Mouse (Mus musculus) liver, embryonic 15.5 days (tissue): ENCODE measurements around the gene Mpig6b. TPM values are rescaled to one million over a fixed set of nuclear protein-coding genes. Genes with fewer than 3 reads are reported as not detected.

ENCODE experiments used
- ATAC-seq: fragments of 200-750 bp; cut with Nextera tagmentation; 2 replicates; pipeline ENCODE4 v1.8.0; 2017; ENCODE audit warnings: moderate number of reproducible peaks, mild to moderate bottlenecking, moderate library complexity; ENCODE audit not compliant: insufficient read depth
- H3K27ac ChIP-seq: fragments of 300-500 bp; sonication (generic); replicated peaks from 2 replicates; pipeline ENCODE4 v1.5.1; 2015; ENCODE audit warnings: mild to moderate bottlenecking, inconsistent platforms
- H3K27me3 ChIP-seq: fragments of 300-500 bp; sonication (generic); 2 replicates; pipeline ENCODE4 v1.6.1; 2015; ENCODE audit warnings: mild to moderate bottlenecking, inconsistent platforms
- H3K36me3 ChIP-seq: fragments of 300-500 bp; sonication (generic); replicated peaks from 2 replicates; pipeline ENCODE4 v1.6.1; 2015; ENCODE audit warnings: moderate library complexity, mild to moderate bottlenecking, inconsistent platforms
- H3K4me1 ChIP-seq: fragments of 300-500 bp; sonication (generic); replicated peaks from 2 replicates; pipeline ENCODE4 v1.6.1; 2015; ENCODE audit warnings: inconsistent platforms
- H3K4me2 ChIP-seq: fragments of 300-500 bp; sonication (generic); 2 replicates; pipeline ENCODE4 v1.6.1; 2015; ENCODE audit warnings: moderate library complexity, mild to moderate bottlenecking, inconsistent platforms
- H3K4me3 ChIP-seq: fragments of 300-500 bp; sonication (generic); replicated peaks from 2 replicates; pipeline ENCODE4 v1.5.1; 2015; ENCODE audit warnings: mild to moderate bottlenecking, inconsistent platforms
- H3K9ac ChIP-seq: fragments of 300-500 bp; sonication (generic); 2 replicates; pipeline ENCODE4 v1.6.1; 2015; ENCODE audit warnings: moderate library complexity, mild to moderate bottlenecking, inconsistent platforms
- H3K9me3 ChIP-seq: fragments of 300-500 bp; sonication (generic); replicated peaks from 2 replicates; pipeline ENCODE4 v1.6.1; 2016; ENCODE audit warnings: inconsistent platforms
- WGBS: fragments of 180-500 bp; shearing (Covaris S2); methylation state at CpG from one replicate; pipeline ENCODE4 v1.1.7; 2015; ENCODE audit warnings: mixed read lengths; ENCODE audit not compliant: insufficient replicate concordance; 5-methylcytosine and 5-hydroxymethylcytosine counted together
- polyA plus RNA-seq: library from polyadenylated mRNA; unstranded; fragments of >200 nt; fragmentation: Nextera tagmentation; extraction: Ambion mirVana; gene quantifications from 2 replicates; pipeline ENCODE4 v1.2.1, GENCODE M21; 2015

Mpig6b gene
- 3.2 and 4.4 TPM in 2 replicates for polyA plus RNA-seq

DNA sequence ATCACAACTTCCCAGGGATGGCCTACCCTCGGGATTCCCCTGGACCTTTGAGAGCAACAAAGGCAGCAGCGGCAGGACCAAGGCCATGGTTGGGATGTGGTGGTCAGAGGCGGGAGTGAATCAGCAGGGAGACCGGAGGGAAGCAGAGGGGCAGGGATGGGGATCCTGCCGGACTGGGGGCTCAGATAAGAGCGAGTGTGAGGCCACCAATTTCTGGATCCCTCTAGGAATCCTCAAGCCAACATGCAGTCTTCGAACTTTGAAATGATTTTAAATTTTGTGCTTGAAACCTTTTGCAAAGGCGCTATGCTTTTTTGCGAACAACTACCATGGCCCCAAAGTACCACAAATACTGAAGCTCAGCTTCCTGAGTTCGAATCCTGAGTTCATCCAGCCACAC is at the start of gene Mpig6b:
Mpig6b (minus strand) TSS at position 101 of the 400 bp plus-strand sequence.
- peaks cover 35% of the 10 kb centered on the region for H3K4me1 ChIP-seq
- peak within 1 kb of the TSS; percentile 37 for H3K4me3 ChIP-seq
- ATAC-seq = no peak
- H3K27ac ChIP-seq = no peak within 1 kb of the TSS
- peaks cover 82% of the 10 kb centered on the region for H3K27me3 ChIP-seq
- peak within 1 kb of the TSS; percentile 71 for H3K4me2 ChIP-seq
- no peaks in the 10 kb centered on the region for H3K36me3 ChIP-seq
- 34% methylated on average over 10 of the region's 10 CpGs for WGBS
- H3K9ac ChIP-seq = no peak within 1 kb of the TSS; the same call in 1 of the 2 replicates
- H3K9me3 ChIP-seq = no peaks in the 10 kb centered on the region

DNA sequence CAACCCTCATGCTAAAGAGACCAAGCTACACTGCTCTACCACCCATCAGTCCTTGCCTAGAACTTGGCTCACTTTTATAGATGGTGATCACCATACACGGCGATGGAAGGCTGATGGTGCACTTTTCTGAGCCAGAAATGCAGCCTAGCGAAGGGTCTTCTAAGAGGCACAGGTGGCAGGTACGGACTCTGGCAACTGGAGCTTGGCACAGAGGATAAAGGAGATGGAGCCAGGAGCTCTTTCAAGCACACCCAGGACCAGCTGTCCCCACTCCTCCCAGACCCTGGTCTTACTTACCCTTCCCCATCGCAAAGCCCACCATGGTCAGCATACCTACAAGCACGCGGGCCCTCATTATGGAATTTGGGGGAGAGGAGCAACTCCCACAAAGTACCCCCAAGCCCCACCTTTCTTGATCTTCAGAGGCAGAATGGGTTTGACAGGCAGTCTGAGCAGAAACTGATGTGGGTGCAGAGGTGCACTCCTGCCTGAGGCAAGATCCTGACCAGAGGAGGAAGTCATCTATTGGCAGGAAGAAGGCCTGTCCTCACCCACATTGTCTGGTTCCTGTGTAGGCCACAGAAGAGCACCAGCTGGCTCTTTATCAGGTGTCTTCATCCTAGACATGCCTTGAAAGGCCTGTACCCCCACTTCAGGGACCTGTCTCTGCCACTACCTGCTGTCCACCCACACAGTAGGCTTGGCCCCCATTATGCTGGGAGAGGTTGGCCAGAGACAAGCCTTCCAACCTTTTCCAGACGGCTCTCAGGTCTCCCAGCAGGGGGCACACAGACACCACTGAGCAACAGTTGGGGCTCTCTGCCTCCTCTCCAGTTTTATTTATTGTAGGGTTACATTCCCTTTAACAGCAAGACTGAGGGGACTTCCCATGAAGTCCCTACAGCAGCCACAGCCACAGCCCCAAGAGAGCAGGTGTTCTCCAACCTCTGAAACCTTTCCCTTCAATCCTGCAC is 49.3 kb upstream of the Mpig6b start, which contains the start of gene Ly6g5b:
Ly6g5b (minus strand) TSS at position 383 of the 974 bp plus-strand sequence.
- WGBS = 70% methylated on average over 8 of the region's 8 CpGs
- Histone ChIP-seq H3K4me3 (no peak within 1 kb of the TSS), H3K4me2 (no peak within 1 kb of the TSS), H3K9me3 (no peaks in the 10 kb centered on the region), H3K9ac (no peak within 1 kb of the TSS), H3K36me3 (peaks cover 59% of the 10 kb centered on the region), H3K4me1 (peaks cover 11% of the 10 kb centered on the region), H3K27me3 (0 out of 2 replicates have a peak, but pooled peaks cover 4% of the 10 kb centered on the region), H3K27ac (0 out of 2 replicates have a peak within 1 kb of the TSS, but pooled peaks have one; percentile 1)
- ATAC-seq = no peak

DNA sequence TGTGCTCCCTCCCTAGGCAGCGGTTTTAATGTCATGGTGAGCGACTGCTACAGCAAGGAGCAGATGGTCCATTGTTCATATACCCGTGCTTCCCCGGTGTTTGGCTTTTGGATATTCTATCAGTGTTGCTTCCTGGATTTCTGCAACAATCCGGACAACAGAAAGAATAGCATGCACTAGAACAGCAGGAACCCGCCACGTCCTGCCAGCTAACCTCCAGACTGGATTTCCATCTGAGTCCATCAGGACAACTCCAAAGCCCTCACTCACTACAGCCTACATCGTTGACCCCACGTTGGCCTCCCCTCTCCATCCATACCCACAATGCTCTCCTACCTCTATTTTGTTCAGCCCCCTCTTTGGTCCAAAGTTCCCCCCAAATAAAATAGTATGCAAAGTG is 45.8 kb upstream of the Mpig6b start:
- 65% methylated on average over 9 of the region's 9 CpGs for WGBS

DNA sequence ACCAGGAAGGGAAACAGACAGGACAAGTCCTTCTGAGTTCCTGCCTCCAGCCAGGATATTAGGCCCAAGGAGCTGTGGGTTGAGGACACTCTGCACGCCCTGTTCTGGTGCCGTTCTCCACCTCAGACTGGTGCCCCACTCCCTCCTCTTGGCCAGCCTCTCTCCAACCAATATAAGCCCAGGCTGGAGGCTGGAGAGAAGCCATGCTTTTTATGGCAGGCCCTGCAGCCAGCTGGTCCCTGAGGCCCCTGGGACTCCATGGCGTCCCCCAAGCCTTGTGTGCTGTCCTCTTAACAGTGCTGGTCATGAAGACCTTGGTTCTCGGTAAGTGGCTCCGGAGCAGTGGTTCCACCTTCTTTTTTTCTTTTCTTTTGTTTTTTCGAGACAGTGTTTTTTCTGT is 42.1 kb upstream of the Mpig6b start, which contains the start of gene Ly6g5c:
Ly6g5c (plus strand) TSS at position 183 of the 400 bp plus-strand sequence.
- Histone ChIP-seq H3K4me3 (no peak within 1 kb of the TSS), H3K4me1 (peaks cover 33% of the 10 kb centered on the region), H3K4me2 (no peak within 1 kb of the TSS), H3K36me3 (peaks cover 4% of the 10 kb centered on the region; the same call in 1 of the 2 replicates), H3K9me3 (no peaks in the 10 kb centered on the region), H3K27ac (no peak within 1 kb of the TSS), H3K9ac (no peak within 1 kb of the TSS), H3K27me3 (0 out of 2 replicates have a peak, but pooled peaks cover 4% of the 10 kb centered on the region)
- ATAC-seq = no peak
- 77% methylated on average over 6 of the region's 6 CpGs for WGBS

More for the DNA sequence above, 45.8 kb upstream of the Mpig6b start:
- Histone ChIP-seq H3K4me2 (no peak overlapping the region), H3K27ac (no peak overlapping the region), H3K27me3 (0 out of 2 replicates have a peak, but pooled peaks cover 4% of the 10 kb centered on the region), H3K4me1 (peaks cover 3% of the 10 kb centered on the region; the same call in 1 of the 2 replicates), H3K36me3 (peaks cover 28% of the 10 kb centered on the region), H3K9ac (no peak overlapping the region), H3K9me3 (no peaks in the 10 kb centered on the region), H3K4me3 (no peak overlapping the region)
- no peak for ATAC-seq

DNA sequence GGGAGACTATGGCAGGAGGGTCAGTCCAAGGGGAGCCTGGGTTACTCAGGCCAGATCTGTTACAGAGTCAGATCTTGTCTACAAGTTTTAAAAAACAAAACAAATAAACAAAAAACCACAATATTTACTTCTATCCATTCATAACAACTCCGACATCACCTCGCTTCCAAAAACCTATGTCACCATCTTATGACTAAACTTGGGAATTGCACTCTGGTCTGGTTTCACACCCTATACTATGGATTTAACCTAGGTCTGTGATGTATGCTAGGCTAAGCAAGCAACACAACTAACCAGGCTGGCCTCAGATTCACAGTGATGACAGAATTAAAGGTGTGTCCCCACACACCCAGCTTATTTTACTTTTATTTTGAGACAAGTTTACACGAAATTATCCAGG is 40.5 kb upstream of the Mpig6b start:
- Histone ChIP-seq H3K4me3 (no peak overlapping the region), H3K36me3 (peaks cover 20% of the 10 kb centered on the region), H3K4me2 (no peak overlapping the region), H3K27me3 (0 out of 2 replicates have a peak, but pooled peaks cover 4% of the 10 kb centered on the region), H3K4me1 (peaks cover 47% of the 10 kb centered on the region), H3K9ac (no peak overlapping the region), H3K9me3 (no peaks in the 10 kb centered on the region), H3K27ac (no peak overlapping the region)
- no peak for ATAC-seq
- 56% methylated on average over 3 of the region's 3 CpGs for WGBS

DNA sequence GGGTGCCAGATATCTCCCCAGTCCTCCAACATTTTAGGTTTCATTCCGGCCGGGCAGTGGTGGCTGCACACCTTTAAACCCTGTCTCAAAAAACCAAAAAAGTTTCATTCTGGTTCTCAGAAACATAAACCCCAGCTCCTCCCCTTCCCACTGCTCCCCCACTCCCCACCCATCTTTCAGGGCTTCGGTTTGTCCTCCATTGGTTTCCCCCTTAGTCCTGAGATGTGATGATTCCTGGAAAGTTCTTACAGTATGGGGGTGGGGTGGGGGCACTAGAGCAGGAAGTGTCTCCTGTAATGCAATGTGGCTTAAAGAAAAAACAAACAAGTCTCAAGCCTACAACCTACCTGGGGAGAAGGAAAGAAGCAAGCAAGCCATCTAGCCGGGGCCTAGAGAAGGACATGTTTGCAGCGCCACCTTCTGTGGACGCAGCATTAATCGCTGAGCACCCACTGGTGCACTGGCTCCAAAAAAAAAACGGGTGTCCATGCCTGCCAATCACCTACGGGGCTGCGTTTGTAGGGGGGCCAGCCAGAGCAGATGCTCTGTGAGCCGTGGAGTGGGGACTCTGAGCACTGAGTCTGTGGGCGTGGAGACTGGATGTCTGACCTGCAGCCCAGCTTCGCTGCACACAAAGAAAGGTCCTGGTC is 39.9 kb upstream of the Mpig6b start:
- Histone ChIP-seq H3K27me3 (0 out of 2 replicates have a peak, but pooled peaks cover 3% of the 10 kb centered on the region), H3K36me3 (peaks cover 26% of the 10 kb centered on the region), H3K27ac (peak overlapping the region; percentile 87), H3K4me1 (peaks cover 47% of the 10 kb centered on the region), H3K9me3 (no peaks in the 10 kb centered on the region), H3K9ac (peak overlapping the region; percentile 2; the same call in 1 of the 2 replicates), H3K4me3 (no peak overlapping the region), H3K4me2 (peak overlapping the region; percentile 9; the same call in 1 of the 2 replicates)
- no peak for ATAC-seq
- WGBS = 23% methylated on average over 13 of the region's 13 CpGs

DNA sequence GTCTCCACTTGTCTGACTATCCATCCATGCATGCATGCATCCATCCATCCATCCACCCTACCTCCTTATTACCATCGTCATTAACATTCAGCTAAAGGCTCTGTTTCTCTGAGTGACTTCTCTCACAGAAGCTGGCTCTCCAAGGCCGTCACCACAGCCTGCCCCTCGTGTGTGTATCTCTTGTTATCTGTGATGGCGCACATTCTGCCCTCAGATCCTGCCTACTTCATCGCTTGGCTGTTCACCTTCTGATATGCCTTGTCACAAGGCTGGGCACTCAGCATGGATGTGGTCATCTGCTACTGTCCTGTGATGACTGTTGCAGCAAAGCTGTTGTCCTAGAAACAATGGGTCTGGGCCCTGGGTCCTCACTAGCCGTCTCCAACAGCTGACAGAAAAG is 38.8 kb upstream of the Mpig6b start:
- 0 out of 2 replicates have a peak overlapping the region, but pooled peaks have one; percentile 1 for H3K4me3 ChIP-seq
- peak overlapping the region; percentile 87 for H3K27ac ChIP-seq
- peak overlapping the region; percentile 49 for H3K4me2 ChIP-seq
- WGBS = 28% methylated on average over 6 of the region's 6 CpGs
- no peaks in the 10 kb centered on the region for H3K27me3 ChIP-seq
- ATAC-seq = peak; percentile 86
- H3K9ac ChIP-seq = peak overlapping the region; percentile 31
- H3K9me3 ChIP-seq = no peaks in the 10 kb centered on the region
- H3K36me3 ChIP-seq = peaks cover 38% of the 10 kb centered on the region
- peaks cover 57% of the 10 kb centered on the region for H3K4me1 ChIP-seq

DNA sequence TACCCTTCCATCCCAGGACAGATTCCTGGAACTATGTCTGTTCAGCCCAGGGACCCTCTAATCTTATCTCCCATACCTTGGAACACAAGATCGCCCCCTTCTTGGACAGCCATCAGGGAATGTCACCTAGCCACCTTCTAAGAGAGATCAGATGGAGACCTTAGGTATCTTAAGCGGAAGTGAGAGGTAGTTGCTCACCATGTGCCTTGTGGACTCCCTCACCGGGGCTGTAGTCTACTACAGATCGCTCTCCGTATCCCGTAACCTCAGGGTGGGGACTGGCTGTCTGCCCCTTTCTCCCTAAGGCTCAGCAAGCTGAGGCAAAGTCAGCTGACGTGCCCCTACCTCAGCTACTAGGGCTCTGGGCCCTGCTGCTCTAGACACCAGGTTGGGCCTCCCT is 38.1 kb upstream of the Mpig6b start:
- H3K27ac ChIP-seq = peak overlapping the region; percentile 87
- ATAC-seq = no peak
- WGBS = 54% methylated on average over 7 of the region's 7 CpGs
- H3K9me3 ChIP-seq = no peaks in the 10 kb centered on the region
- peak overlapping the region; percentile 31; the same call in 1 of the 2 replicates for H3K9ac ChIP-seq
- peaks cover 57% of the 10 kb centered on the region for H3K4me1 ChIP-seq
- peaks cover 43% of the 10 kb centered on the region for H3K36me3 ChIP-seq
- H3K4me2 ChIP-seq = peak overlapping the region; percentile 49
- no peaks in the 10 kb centered on the region for H3K27me3 ChIP-seq
- no peak overlapping the region for H3K4me3 ChIP-seq

DNA sequence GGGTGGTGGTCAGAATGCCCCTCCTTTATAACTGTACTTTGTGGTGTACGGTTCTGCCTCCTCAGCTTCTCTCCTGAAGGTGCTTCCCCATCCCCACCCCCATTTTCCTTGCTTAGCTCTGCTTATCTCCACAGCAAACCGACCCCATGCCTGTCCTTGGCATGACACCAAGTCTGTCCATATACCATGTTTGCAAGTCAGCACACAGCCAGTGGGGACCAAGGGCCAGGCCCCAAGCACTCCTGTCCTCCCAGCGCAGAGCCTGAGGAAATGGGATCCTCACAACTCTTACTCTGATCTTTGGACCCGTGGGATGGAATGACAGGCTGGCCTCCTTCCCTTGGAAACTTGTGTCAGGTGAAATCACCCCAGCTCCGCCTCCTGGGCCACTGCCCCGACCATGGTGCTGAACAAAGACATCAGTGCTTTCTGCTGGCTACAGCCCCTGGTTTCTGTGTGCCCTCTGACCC is 37.3 kb upstream of the Mpig6b start:
- Histone ChIP-seq H3K9me3 (no peaks in the 10 kb centered on the region), H3K4me3 (no peak overlapping the region), H3K27ac (peak overlapping the region; percentile 87), H3K36me3 (peaks cover 52% of the 10 kb centered on the region), H3K4me2 (no peak overlapping the region), H3K27me3 (no peaks in the 10 kb centered on the region), H3K9ac (no peak overlapping the region; the same call in 1 of the 2 replicates), H3K4me1 (peaks cover 57% of the 10 kb centered on the region)
- ATAC-seq = no peak; the same call in 1 of the 2 replicates
- 51% methylated on average over 6 of the region's 6 CpGs for WGBS

DNA sequence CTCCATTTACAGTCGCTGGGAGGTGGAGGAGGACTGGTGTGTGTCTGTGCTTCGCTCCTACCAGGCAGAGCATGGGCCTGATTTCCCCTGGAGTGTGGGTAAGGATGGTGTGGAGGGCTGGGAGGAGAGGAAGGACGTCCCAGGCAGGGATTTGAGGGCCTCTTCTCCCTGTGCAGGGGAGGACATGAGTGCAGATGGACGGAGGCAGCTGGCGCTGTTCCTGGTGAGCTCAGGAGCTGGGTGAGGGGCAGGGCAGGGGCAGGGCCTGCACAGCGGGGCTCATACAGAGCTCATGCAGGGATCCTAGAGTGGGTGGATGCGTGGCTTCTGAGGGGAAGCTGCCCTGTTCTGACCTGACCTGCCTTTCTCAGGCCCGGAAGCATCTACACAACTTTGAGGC is 36.3 kb upstream of the Mpig6b start:
- no peak overlapping the region for H3K4me3 ChIP-seq
- peak overlapping the region; percentile 87; the same call in 1 of the 2 replicates for H3K27ac ChIP-seq
- H3K9ac ChIP-seq = no peak overlapping the region
- H3K9me3 ChIP-seq = no peaks in the 10 kb centered on the region
- H3K4me1 ChIP-seq = peaks cover 57% of the 10 kb centered on the region
- no peak overlapping the region for H3K4me2 ChIP-seq
- no peak for ATAC-seq
- 79% methylated on average over 8 of the region's 8 CpGs for WGBS
- H3K27me3 ChIP-seq = no peaks in the 10 kb centered on the region
- H3K36me3 ChIP-seq = peaks cover 61% of the 10 kb centered on the region
